Mouse (Mus musculus) ovary, adult 10 weeks (tissue): ENCODE results near the gene Klk1b11. TPM values are rescaled to one million over a fixed set of nuclear protein-coding genes. Genes with fewer than 3 reads are reported as not detected.

Experiments
- polyA plus RNA-seq: library from polyadenylated mRNA; stranded (reverse); fragments of 350-450 nt; fragmentation: Illumina TruSeq; extraction: RNeasy Lipid Tissue Mini Kit (QIAGEN cat#74804); gene quantifications from one replicate; pipeline ENCODE4 v1.2.3, GENCODE M21; 2014

The Klk1b11 gene
- polyA plus RNA-seq, result not detected

DNA sequence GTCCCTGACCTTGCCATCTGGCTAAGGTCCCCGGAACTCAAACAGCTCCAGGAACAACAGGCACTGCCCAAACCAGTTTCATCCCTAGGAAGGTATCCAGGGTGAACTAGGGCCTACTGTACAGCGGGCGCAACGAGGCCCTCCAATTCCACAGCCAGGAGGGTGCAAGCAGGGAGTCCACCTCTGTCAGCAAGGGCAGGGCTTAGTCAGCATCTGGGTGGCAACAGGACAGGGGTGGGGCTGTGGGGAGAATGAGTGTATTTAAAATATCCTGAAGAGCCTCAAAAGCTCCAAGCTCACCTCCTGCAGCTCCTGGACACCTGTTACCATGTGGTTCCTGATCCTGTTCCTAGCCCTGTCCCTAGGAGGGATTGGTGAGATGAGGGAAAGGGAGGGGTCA lies at the start of gene Klk1b11:
TSS of gene Klk1b11 (plus strand) at position 301 of the 400 bp plus-strand sequence.

DNA sequence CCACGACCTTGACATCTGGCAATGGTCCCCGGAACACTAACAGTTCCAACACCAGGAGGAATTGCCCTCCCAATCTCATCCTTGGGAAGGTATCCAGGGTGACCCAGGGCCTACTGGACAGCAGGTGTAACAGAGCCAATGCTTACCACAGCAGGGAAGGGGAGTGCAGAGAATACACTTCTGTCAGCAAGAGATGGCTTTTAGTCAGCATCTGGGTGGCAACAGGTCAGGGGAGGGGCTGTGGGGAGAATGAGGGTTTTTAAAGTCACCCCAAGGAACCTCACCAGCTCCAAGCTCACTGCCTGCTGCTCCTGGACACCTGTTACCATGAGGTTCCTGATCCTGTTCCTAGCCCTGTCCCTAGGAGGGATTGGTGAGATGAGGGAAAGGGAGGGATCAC lies 45.3 kb upstream of the Klk1b11 start, which contains the start of gene Klk1b8:
TSS of gene Klk1b8 (plus strand) at position 301 of the 400 bp plus-strand sequence.

DNA sequence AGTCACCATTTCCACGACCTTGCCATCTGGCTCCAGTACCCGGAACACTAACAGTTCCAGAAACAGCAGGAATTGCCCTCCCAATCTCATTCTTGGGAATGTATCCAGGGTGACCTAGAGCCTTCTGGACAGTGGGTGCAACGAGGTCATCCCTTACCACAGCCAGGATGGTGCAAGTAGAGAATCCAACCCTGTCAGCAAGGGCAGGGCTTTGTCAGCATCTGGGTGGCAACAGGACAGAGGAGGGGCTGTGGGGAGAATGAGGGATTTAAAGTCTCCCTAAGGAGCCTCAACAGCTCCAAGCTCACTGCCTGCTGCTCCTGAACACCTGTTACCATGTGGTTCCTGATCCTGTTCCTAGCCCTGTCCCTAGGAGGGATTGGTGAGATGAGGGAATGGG lies 29.2 kb upstream of the Klk1b11 start, which contains the start of gene Klk1b1:
TSS of gene Klk1b1 (plus strand) at position 301 of the 400 bp plus-strand sequence.

DNA sequence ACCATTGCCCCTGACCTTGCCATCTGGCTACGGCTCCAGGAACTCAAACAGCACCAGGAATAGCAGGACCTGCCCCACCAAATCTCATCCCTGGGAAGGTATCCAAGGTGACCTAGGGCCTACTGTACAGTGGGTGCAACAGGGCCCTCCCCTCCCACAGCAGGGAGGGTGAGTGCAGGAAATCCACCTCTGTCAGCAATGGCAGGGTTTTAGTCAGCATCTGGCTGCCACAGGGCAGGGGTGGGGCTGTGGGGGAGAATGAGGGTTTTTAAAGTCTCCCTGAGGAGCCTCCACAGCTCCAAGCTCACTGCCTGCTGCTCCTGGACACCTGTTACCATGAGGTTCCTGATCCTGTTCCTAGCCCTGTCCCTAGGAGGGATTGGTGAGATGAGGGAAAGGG lies 19.9 kb upstream of the Klk1b11 start, which contains the start of gene Klk1b9:
TSS of gene Klk1b9 (plus strand) at position 301 of the 400 bp plus-strand sequence.

DNA sequence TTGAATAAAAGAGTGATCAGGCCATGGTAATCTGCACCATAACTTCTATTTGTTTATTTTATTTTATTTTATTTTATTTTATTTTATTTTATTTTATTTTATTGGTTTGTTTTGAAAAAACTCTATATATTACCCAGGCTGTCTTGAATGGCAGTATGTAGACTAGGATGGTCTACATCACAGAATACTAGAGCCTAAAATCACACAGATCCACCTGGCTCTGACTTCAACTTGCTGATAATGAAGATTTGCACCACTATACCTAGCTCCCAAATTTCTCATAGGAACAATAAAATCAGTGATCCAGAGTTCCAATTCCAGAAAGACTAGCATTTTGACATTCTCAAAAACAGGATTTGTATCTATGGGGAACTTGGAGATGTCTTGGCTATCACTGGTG lies 16.2 kb downstream of the Klk1b11 start, which contains the start of gene Klk1b26:
TSS of gene Klk1b26 (plus strand) at position 301 of the 400 bp plus-strand sequence.

Other genes with a start within 250 kb of the Klk1b11 start
- not detected for gene Klk12, start 227.0 kb upstream of the Klk1b11 start, polyA plus RNA-seq
- gene Klk11, start 221.3 kb upstream of the Klk1b11 start, polyA plus RNA-seq, result 0.48 TPM
- not detected for gene Klk10, start 214.8 kb upstream of the Klk1b11 start, polyA plus RNA-seq
- not detected for gene Klk9, start 204.0 kb upstream of the Klk1b11 start, polyA plus RNA-seq
- not detected for gene Klk8, start 198.3 kb upstream of the Klk1b11 start, polyA plus RNA-seq
- not detected for gene Klk7, start 184.6 kb upstream of the Klk1b11 start, polyA plus RNA-seq
- gene Klk6, start 171.4 kb upstream of the Klk1b11 start, polyA plus RNA-seq, result not detected
- gene Klk5, start 153.9 kb upstream of the Klk1b11 start, polyA plus RNA-seq, result not detected
- gene Klk4, start 114.7 kb upstream of the Klk1b11 start, polyA plus RNA-seq, result not detected
- gene Klk15, start 62.1 kb upstream of the Klk1b11 start, polyA plus RNA-seq, result not detected
- gene Klk1b8, start 45.2 kb upstream of the Klk1b11 start, polyA plus RNA-seq, result not detected
- gene Klk1b1, start 29.1 kb upstream of the Klk1b11 start, polyA plus RNA-seq, result not detected
- not detected for gene Klk1b9, start 19.8 kb upstream of the Klk1b11 start, polyA plus RNA-seq
- not detected for gene Klk1b26, start 16.3 kb downstream of the Klk1b11 start, polyA plus RNA-seq
- gene Klk1b27, start 56.4 kb downstream of the Klk1b11 start, polyA plus RNA-seq, result not detected
- gene Klk1b21, start 106.5 kb downstream of the Klk1b11 start, polyA plus RNA-seq, result 0.60 TPM
- gene Klk1b22, start 116.8 kb downstream of the Klk1b11 start, polyA plus RNA-seq, result not detected
- gene Klk1b16, start 140.9 kb downstream of the Klk1b11 start, polyA plus RNA-seq, result not detected
- gene Klk1b24, start 192.4 kb downstream of the Klk1b11 start, polyA plus RNA-seq, result not detected
- not detected for gene Klk1b3, start 202.3 kb downstream of the Klk1b11 start, polyA plus RNA-seq
- not detected for gene Klk1b4, start 211.6 kb downstream of the Klk1b11 start, polyA plus RNA-seq
- not detected for gene Klk1b5, start 220.1 kb downstream of the Klk1b11 start, polyA plus RNA-seq
- 1.2 TPM for gene Klk1, start 229.5 kb downstream of the Klk1b11 start, polyA plus RNA-seq
- not detected for gene Gm36864, start 240.3 kb downstream of the Klk1b11 start, polyA plus RNA-seq